Mouse (Mus musculus) cerebellum, postnatal 36 days (tissue): ENCODE data around the gene Myo7a.

Experiments used
- DNase-seq, 2 experiments: peaks; one replicate each; pipeline ENCODE4 v3.0.0; 2021 to 2022; ENCODE audit warnings: mixed read lengths in 2 of 2

Myo7a gene

DNA sequence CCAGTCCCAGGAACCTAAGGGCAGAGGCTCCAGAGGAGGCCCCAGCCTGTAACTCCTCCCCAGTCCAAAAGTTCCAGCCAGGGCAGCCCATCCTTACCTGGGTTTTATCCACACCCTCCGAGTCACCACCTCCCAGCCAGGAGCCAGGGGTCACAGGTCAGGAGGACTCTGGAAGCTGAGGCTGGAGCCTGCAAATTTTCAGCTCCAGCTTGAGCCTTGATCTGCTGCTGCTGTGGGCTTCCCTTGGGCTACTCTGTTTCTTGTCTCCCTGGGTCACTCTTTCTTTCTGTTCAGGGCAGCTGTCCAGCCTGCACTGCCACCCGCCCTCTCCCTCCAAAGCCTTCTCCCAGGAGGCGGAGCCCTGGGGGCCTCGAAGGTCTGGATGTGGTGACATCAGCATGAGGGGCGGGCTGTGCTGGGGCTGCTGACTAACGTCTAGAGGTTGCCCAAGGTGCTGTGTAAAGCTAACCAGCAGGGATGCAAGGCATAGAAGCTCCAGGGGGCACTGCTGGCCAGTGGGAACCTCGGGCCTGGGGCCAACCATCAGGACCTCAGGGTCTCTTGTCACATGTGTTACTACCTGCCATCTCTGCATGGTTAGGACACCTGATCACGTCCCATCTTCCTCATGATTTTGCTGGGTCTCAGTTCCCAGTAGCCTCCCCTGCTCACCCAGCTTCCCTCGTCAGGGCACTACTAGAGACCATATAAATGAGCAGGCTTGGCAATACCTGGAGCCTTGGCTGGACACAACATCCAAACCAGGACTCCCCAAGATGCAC is at the start of gene Myo7a:
Gene Myo7a (minus strand): TSS at position 346 of the 782 bp plus-strand sequence.
- no peak for DNase-seq

DNA sequence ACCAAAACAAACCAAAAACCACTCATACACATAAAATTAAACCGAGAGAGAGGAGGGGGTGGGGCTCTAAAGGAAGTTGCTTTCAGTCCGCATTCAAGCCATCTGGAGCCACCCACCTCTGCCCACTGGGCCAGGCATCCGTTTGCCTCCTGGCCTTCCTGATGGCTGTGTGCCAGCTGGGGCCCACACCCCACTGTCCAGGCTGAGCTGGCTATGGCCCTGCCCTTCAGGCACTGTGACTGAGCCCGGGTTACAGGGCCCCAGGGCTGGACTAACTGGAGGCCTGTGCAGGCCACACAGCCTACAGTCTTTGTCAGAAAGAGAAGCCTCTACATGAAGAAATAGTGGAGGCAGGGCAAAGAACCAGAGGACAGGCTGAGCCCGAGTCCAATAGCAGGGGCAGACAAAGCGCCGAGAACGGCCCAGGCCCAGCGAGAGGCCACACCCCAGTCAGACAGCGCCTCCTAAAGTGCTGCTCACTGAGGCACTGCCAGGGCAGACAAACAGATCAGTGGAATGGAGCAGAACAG is 45.7 kb upstream of the Myo7a start:
- peak in 1 of 2 experiments; percentile 21 for DNase-seq

DNA sequence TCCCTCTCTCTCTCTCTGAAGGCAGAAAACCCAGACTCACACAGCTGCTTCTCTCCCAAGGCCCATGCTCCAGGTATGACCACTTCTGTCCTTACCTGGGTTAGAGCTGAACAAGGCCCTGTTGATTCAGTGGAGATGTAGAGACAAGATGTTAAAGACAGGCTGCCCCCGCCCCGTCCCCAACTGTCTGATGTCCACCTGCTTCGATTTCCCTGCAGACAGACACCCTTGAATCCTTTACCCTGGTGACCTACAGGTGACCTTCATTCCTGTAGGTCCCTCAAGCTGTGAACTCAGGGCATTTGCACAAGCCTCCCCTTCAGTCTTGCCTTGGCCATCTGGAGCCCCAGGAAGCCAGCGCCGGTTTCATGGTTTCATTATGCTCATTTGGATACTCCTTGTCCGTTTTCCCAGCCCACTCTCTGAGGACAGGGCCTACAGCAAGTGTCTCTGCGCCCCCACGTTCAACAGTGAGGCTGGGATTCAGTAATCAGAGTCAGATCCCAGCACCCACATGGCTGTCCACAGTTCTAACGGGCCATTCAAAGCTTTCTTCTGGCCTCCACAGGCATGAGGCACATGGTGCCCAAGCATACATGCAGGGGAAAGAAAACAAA is 45.2 kb upstream of the Myo7a start:
- no peak for DNase-seq

DNA sequence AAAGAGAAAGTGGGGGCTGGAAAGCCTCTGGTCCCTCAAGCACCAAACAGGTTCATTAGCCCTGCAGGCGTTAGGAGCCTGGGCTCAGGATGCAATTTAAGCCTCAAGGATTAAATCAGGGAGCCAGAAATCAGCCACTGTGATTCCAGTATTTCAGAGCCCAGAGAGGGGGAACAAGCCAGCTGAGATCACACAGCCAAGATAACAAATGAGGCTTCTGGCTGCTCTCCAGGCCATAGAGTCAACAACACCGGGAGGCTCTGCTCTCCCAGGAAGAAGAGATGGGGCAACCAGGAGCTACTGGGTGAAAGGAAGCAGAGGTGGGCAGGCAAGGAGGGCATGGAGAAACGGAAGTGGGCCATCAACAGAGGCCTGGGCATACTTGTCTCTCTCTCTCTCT is 44.4 kb upstream of the Myo7a start:
- DNase-seq: no peak

DNA sequence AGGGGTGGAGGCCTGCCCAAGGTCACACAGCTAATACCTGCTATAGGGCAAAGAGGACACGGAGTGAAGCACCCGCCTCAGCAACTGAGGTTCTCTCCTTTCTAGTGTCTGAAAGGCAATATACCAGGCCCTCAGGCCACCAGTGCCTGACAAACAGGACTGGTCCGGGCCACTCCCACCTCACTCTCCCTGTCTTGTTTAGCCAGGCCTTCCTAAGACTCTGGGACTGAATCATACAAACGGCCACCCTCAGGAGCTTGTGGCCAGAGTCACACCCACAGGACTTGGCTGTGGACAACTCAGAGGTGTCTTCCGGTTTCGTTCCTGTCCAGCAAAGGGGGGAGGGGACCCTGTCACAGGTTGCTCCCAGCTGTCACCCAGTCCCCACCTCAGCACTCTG is 42.9 kb upstream of the Myo7a start:
- DNase-seq: no peak

DNA sequence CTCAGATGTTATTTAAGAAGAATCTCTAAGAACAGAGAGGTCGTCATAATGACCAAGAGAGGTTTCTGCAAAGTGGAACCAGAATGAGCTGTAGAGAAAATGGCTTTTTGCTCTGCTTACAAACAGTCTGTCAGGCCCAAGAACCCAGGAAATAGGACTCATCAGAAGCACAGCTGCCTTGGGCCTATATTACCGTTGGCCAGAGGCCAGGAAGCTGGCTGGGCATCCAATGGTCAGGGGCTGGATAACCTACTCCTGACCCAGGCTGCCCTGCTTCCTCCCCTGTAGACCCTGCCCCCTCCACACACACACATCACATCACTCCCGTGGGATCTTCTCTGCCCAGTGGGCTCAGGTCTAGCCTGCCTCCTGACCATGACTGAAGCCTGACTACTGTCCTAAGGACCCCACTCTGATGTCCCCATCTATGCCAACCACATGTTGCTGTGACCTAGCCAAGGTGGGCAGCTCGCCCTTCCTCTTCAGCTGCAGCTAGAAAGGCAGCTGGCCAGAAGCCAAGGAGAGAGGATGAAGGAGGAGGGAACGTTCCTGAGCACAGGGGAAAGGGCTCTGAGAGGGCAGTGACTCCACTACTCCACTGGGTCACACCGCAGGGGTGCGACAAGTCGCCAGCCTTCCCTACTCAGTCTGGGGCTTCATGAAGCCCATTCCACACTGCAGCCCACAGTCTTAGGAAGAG is 40.9 kb upstream of the Myo7a start:
- DNase-seq: no peak

DNA sequence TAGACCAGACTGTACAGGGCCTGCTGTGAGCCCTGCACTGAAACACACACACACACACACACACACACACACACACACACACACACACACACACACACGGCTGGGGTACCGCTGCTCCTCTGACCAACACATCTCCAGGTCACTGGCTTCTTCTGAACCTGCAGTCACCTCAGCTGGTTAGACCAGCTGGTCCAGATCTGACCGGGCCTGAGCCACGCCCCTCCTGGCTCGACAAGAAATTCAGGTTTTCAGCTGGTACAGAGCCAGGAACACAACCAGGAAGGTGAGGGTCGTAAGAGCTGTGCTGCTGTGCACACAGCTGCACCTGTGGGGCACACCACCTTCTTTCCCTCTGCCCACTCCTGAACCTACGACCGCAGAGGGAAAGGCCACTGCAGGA is 39.2 kb upstream of the Myo7a start:
- no peak for DNase-seq

DNA sequence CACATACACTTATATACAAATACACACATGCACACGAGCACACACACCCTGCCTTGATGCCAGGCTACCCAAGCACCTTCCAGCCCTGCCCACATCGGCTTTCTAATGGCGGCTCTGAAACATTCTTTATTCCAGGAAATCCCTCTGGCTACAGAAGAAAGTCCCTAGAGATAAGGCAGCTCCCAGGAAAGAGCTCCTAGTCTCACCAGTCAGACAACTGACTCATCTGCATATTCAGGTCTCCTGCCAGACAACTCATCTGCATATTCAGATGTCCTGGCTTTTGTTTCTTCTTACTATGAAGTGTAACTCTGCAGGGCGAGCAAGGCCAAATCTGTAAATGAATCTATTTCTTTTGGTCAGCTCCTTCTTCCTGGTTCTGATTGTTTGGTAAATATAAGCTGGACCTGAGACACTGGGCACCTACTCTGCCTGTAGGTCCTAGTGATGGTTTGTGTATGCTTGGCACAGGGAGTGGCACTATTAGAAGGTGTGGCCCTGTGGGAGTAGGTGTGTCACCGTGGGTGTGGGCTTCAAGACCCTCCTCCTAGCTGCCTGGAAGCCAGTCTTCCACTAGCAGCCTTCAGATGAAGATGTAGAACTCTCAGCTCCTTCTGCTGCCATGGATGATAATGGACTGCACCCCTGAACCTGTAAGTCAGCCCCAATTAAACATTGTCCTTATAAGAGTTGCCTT is 38.5 kb upstream of the Myo7a start:
- DNase-seq: no peak

DNA sequence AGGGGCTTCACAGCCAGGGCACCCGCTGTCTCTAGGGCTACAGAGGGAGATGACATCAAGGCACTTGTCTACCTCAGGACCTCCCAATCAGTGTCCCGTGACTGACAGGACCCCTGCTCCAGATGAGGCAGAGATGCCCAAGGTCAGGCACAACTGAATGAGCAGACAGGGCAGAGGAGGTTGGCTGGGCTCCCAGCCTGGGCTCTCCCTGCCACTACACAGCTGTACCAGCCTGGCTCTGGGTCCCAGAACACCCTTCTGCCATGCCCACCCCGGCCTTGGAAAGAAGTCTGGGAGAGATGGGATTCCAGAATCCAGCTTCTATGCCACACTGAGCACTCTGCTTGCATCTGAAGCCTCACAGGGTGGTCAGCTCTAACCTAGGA is 36.9 kb upstream of the Myo7a start:
- no peak for DNase-seq

DNA sequence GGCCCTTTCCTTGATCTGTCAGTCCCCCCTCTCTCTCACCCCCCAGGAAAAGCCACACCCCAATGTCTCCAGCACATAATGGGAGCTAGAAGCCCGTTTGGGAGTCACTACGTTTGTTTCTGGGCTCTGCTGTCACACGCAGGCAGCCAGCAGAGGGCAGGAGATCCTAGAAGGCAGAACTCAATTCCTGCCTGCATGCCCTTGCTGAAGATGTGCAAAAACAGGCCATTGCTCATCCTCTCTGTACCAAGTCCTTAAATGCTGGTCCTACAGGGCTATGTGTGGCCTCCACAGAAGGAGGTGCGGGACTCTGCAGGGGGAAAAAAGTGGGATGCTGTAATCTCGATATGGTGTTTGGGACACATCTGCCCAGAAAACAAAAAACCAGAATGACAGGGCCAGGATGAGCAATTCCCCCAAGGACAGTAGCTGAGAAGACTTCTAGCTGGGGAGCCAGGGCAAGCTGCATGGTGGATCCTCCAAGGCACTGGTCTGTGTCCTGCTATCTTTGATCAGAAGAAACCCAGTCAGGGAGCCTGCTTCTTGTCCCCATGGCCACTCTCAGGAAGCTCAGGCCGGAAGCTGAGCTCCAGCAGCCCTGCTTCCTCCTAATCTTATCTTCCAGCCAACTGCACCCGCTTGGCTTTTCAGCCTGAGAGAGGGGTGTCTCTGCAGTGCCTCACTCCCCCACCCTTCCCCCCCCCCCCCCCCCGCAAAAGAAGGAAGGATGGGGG is 36.4 kb upstream of the Myo7a start:
- DNase-seq: peak; percentile 66 to 71

DNA sequence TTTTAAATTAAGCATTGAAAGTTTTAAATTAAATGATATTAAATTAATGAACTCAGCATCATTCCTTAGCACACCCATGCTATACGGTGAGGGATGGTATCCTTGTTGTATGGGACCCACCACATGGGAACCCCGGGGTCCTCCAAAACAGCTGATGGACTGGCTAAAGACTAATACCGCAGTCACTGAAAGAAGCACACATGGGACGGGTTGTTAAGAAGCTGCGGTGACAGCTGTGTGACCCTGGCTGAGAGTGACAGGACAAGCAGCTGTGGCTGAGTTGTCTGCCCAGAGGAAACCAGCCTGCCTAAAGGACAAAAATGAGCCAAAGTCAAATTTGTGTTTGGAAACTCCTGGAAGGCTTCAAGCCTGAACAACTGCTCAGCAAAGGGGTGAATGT is 34.6 kb upstream of the Myo7a start:
- no peak for DNase-seq

DNA sequence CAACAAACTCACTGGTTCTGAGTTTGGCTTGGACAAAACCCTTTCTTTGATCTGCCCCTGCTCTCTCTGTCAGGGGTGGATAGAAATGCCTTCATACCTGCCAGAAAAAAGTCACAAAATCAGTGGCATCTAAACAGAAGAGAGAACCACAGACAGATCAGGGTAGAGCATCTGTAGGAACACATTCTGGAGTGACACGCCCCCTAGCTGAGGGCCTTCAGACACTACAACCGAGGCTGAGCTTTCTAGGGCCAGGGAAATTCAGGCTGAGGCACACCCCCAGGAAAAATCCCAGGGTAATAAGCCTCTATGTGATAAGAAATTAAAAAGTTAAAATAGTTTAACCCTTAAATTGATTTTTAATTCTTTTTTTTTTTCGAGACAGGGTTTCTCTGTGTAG is 34.0 kb upstream of the Myo7a start:
- no peak for DNase-seq

DNA sequence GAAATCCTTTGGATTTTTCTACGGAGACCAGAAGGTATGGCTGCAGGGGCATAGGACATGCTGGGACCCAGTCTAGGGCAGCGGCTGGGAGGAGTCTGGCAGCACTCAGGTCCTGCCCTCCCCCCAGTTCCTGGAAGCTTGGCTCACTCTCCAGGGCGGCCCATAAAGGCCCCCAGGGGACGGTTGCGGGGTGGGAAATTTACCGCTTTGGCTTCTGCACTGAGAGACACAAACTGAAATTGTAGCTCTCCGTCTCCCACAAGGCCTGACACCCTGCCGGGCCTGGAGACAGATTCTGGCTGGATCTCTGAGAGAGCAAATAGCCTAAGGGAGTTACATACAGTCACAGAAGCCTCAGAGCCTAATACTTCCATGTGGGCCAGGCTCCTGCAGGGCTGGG is 33.1 kb upstream of the Myo7a start:
- DNase-seq: no peak

DNA sequence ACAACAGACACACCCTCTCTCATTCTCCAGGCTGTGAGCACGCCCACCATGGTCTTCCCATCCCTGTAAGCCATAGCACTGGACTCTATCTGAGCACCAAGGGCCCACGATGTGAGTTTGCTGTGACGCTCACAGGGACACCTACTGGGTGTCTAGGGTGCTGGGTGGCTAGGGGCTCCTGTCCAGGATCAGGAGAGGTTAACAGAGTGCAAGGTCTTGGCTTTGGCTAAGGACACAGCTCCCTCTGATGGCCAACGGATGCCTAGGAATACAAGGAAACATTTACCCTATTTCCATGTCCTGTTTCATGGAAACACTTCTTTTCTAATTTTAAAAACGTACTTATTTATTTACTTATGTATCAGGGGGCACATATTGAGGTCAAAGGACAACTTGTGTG is 31.2 kb upstream of the Myo7a start:
- DNase-seq: no peak

DNA sequence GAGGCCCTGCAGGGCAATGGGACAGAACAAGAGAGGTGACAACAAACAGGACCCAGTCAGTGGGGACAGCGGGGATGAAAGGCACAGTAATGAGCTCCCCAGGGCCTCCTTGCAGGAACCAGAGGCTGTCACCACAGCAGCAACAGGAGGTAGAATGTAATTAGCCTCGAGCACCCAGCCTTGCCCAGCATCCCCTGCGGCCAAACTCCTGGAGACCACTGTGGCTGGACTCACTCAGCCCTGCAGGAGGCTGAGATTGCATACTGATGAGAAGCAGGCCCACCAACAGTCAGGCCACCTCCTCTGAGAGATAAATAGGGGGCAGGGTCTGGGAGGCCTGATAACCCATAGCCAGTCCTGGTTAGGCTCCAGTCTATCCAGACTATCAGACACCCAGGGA is 30.5 kb upstream of the Myo7a start:
- no peak for DNase-seq

DNA sequence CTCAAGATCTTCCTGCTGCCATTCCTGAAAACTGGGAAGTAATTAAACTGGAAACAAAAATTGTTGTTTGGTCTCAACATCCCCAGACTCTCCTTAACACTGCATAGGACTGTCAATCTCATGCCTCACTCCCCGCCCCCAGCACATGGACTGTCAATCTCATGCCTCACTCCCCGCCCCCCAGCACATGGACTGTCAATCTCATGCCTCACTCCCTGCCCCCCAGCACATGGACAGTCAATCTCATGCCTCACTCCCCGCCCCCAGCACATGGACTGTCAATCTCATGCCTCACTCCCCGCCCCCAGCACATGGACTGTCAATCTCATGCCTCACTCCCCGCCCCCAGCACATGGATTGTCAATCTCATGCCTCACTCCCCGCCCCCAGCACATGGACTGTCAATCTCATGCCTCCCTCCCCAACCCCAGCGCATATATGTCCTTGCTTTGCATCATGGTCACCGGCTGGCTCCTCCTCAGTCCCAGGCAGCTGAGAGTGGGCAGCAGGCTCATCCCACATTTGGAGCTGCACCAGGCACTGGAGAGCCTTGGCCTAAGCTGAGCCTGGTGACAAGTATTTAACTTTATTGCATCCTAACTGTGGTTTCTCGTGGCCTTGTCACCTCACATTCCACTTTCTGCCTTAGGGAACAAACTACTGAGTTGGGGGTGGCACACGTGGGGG is 29.5 kb upstream of the Myo7a start:
- DNase-seq: no peak

DNA sequence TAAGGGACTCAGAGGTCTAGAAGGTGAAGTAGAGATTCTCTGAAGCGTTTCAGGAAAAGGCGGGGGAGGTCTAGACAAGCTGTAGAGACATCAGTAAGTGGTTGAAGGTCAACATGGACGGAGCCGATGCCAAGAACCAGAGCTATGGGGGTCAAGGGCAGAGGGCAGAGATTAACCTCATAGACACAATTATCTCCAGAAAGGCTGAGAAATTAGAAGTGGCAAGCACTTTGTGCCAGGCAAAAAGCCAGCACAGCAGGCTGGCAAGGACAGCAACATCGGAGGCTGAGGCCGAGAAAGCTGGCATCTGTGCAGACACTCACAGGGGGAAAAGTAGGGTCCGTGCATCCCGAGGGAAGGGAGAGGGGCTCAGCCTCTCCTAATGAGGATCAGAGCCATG is 28.4 kb upstream of the Myo7a start:
- DNase-seq: no peak

DNA sequence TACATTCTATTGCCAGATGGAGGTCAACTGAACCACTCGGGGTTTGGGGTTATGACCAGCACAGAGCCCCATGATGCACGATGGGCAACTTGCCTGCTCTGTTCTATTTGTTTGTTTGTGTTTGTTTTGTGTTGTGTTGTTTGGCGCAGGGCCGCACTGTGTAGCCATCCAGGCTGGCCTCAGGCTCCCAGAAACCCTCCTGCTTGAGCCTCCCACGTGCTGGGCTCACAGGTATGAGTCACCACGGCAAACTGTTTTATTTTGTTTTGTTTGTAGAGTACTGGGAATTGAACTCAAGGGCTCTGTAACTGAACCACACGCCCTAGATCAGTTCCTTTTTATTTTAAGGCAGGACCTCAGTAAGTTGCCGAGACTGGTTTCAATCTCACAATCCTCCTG is 27.1 kb upstream of the Myo7a start:
- no peak for DNase-seq

DNA sequence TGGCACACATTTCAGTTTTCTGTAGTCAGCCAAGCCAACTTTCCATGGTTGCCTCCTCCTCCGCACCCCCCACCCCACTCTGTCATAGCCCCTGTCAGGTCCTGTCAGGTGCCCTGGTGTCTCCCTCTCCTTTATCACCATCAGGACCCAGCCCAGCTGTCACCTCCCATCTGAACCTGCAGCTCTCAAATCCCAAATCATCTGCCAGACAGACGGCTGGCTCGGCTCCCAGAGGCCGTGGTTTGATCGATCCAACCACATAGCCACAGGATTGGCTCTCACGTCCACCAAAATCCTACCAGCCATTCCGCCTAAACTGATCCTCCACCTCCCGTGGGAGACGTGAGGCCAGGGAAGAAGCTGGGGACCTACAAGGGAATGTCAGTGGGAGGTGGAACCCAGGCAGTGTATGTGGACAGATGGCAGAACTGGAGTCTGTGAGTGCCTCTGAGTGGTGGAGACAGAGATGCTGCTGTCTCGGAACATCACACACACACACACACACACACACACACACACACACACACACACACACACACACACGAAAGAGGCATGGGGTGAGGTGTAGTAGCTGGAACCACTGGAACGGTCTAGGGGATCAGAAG is 26.6 kb upstream of the Myo7a start:
- no peak for DNase-seq

DNA sequence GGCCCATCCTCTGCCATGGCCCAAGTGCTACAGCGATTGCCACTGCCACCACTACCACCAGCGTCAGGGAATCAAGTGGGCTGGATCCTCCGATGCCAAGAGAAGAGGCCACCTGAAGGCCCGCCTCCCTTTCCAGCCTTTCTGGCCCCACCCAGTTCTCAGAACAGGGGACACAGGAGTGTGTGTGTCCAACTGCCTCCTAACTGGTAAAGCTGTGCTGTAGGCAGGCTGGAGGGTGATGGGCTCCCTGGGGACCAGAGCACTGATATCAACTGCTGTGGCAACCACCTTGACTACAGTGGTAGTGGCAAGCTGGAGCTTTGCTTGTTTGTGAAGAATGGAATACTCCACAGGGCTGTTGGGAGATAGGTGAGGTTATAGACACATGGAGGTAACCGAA is 26.1 kb upstream of the Myo7a start, which contains the start of gene Omp:
Gene Omp (minus strand): TSS at position 101 of the 400 bp plus-strand sequence.
- DNase-seq: no peak

DNA sequence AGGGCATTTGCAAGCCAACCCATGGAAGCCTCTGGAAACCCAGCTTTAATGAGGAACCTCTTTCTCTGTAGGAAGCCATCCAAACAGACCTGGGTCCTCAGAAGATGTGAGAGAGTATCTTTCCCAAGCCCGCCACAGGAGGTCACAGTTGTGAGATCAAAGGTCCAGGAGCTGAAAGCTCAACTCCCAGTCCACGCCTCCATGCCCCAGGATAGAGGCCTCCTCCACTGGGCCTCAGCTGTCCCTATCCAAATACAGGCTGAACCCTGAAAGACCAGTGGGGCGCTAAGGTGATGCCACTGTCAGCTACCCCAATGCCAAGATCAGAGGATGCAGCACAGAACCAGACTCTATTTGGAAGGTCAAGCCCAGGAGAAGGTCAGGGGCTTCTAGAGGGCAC is 23.3 kb upstream of the Myo7a start:
- no peak for DNase-seq
